ENCODE assay signal across 27 mouse cellular contexts in genomic region chr13:55606899-55607623, GRCm38 (mm10). TPM values are rescaled to one million over a fixed set of nuclear protein-coding genes. Genes with fewer than 3 reads are reported as not detected.
A peak's percentile ranks its signal among the peaks of the same experiment; 100 is the strongest.
DNase-seq lines count a peak whose midpoint lies in the region; ATAC-seq and TF ChIP-seq lines count a peak whose summit lies in the region.
"Had no signal": no experiment of that assay in that cellular context is flagged by ENCODE, and none has a peak within 500 bp of the region (broad histone marks: within the 10 kb centered on the region; RNA-seq: fewer than 3 reads in every experiment).

No protein-coding gene starts in this region.

- H3K27ac ChIP-seq in layer of hippocampus, adult 2 months = peak overlapping the region; percentile 84
- H3K27ac ChIP-seq in intestine, embryonic 16.5 days (ENCODE audit: low read length) = no peak overlapping the region
- H3K27ac ChIP-seq: gastrocnemius, adult 2 months; hindbrain, embryonic 13.5 days; kidney, postnatal 0 days; liver, embryonic 15.5 days; macrophage; midbrain, embryonic 10.5 days; neural tube, embryonic 13.5 days had no signal

- no peaks in the 10 kb centered on the region for H3K27me3 ChIP-seq in intestine, embryonic 16.5 days (replicated peaks; ENCODE audit: control insufficient read depth, insufficient read depth, low read length)
- H3K27me3 ChIP-seq: hindbrain, embryonic 13.5 days; liver, embryonic 15.5 days; neural tube, embryonic 13.5 days; Patski had no signal

- no peak for TF ChIP-seq CTCF in layer of hippocampus, adult 2 months (conservative IDR thresholded peaks at IDR 0.05)

- no peak overlapping the region for H3K9ac ChIP-seq in intestine, embryonic 16.5 days (ENCODE audit: low read depth, low read length)
- H3K9ac ChIP-seq: hindbrain, embryonic 13.5 days; liver, embryonic 15.5 days; neural tube, embryonic 13.5 days had no signal

- intact Hi-C loops in left cerebral cortex, postnatal 4 days (cut with DNase I) = no loop called here
- intact Hi-C loops in left cerebral cortex, postnatal 14 days (cut with DNase I) = no loop called here

- H3K4me1 ChIP-seq in intestine, embryonic 16.5 days (ENCODE audit: control insufficient read depth, insufficient read depth, low read length) = no peaks in the 10 kb centered on the region
- H3K4me1 ChIP-seq: midbrain, embryonic 10.5 days had no signal

- DNase-seq in frontal cortex, postnatal 14 days (ENCODE audit: low spot score in 2 of 2) = no peak
- DNase-seq in left cerebral cortex, postnatal 4 days = peak; percentile 17
- no peak for DNase-seq in left cerebral cortex, postnatal 14 days (ENCODE audit: low spot score in 2 of 2)
- DNase-seq in layer of hippocampus, adult 2 months (ENCODE audit: low spot score in 2 of 2) = peak; percentile 52 to 57
- DNase-seq in cerebellum, postnatal 25 days = no peak
- DNase-seq: adrenal gland, adult 2 months; cerebellum, adult 18-20 months; cerebellum, postnatal 36 days; gastrocnemius, adult 2 months; kidney, adult 2 months; retina, postnatal 1 day; right cerebral cortex, postnatal 25 days; spleen, adult 18-20 months had no signal

- H3K36me3 ChIP-seq in intestine, embryonic 16.5 days (ENCODE audit: control insufficient read depth, insufficient read depth, low read length) = peaks cover 25% of the 10 kb centered on the region

- H3K4me2 ChIP-seq in intestine, embryonic 16.5 days (ENCODE audit: low read depth, low read length) = no peak overlapping the region
- H3K4me2 ChIP-seq: hindbrain, embryonic 13.5 days; liver, embryonic 15.5 days; neural tube, embryonic 13.5 days had no signal

- ATAC-seq in frontal cortex, adult (ENCODE audit: low TSS enrichment) = peak; percentile 75
- no peak for ATAC-seq in intestine, embryonic 16.5 days
- ATAC-seq: CD4-positive, CD25-positive, alpha-beta regulatory T cell, adult 4 months; inflammation-experienced regulatory T-cells, adult 6 months; lung, postnatal 0 days; midbrain, embryonic 16.5 days; Patski had no signal

- no peaks in the 10 kb centered on the region for H3K9me3 ChIP-seq in intestine, embryonic 16.5 days (ENCODE audit: control insufficient read depth, low read length)
- H3K9me3 ChIP-seq: hindbrain, embryonic 13.5 days; liver, embryonic 15.5 days; midbrain, embryonic 10.5 days; neural tube, embryonic 13.5 days had no signal

- H3K4me3 ChIP-seq in layer of hippocampus, adult 2 months = no peak overlapping the region
- H3K4me3 ChIP-seq in intestine, embryonic 16.5 days (ENCODE audit: low read length) = no peak overlapping the region
- H3K4me3 ChIP-seq: gastrocnemius, adult 2 months; hindbrain, embryonic 13.5 days; liver, embryonic 15.5 days; midbrain, embryonic 10.5 days; myocyte; neural tube, embryonic 13.5 days had no signal

- WGBS in intestine, embryonic 16.5 days = 75% methylated on average over 10 of the region's 10 CpGs

RNA-seq across cellular contexts. Expression of gene B4galt7, which starts 7.4 kb away (rescaled TPM):
- 10 to 100 TPM; 32.3 to 32.4 TPM for total RNA-seq in left cerebral cortex, postnatal 4 days (2021)
- total RNA-seq in left cerebral cortex, postnatal 14 days (2021) = 10 to 100 TPM; 22.6 to 23.3 TPM
- 10 to 100 TPM; 22.8 to 24.3 TPM for total RNA-seq in layer of hippocampus, adult 2 months (2021)
- 20.7 and 21.6 TPM in 2 replicates for polyA plus RNA-seq in intestine, embryonic 16.5 days (2015; fragmentation: Nextera tagmentation; extraction: Ambion mirVana)

RNA-seq across cellular contexts. Expression of gene Caml, which starts 15.7 kb away (rescaled TPM):
- 10 to 100 TPM; 60.3 to 62.0 TPM for total RNA-seq in left cerebral cortex, postnatal 4 days (2021)
- 10 to 100 TPM; 41.2 to 49.3 TPM for total RNA-seq in left cerebral cortex, postnatal 14 days (2021)
- 10 to 100 TPM; 38.7 to 50.2 TPM for total RNA-seq in layer of hippocampus, adult 2 months (2021)
- polyA plus RNA-seq in intestine, embryonic 16.5 days (2015; fragmentation: Nextera tagmentation; extraction: Ambion mirVana) = 40.7 and 44.0 TPM in 2 replicates

RNA-seq across cellular contexts. Expression of gene Ddx46, which starts 27.8 kb away (rescaled TPM):
- total RNA-seq in left cerebral cortex, postnatal 4 days (2021) = 10 to 100 TPM; 49.7 to 50.2 TPM
- 10 to 100 TPM; 37.8 to 44.3 TPM for total RNA-seq in left cerebral cortex, postnatal 14 days (2021)
- 10 to 100 TPM; 50.8 to 54.8 TPM for total RNA-seq in layer of hippocampus, adult 2 months (2021)
- polyA plus RNA-seq in intestine, embryonic 16.5 days (2015; fragmentation: Nextera tagmentation; extraction: Ambion mirVana) = 26.7 and 27.2 TPM in 2 replicates

RNA-seq across cellular contexts. Expression of gene Tmed9, which starts 33.5 kb away (rescaled TPM):
- 100 to 1,000 TPM; 109 to 111 TPM for total RNA-seq in left cerebral cortex, postnatal 4 days (2021)
- total RNA-seq in left cerebral cortex, postnatal 14 days (2021) = 100 to 1,000 TPM; 117 to 123 TPM
- total RNA-seq in layer of hippocampus, adult 2 months (2021) = 100 to 1,000 TPM; 133 to 138 TPM
- polyA plus RNA-seq in intestine, embryonic 16.5 days (2015; fragmentation: Nextera tagmentation; extraction: Ambion mirVana) = 121 and 131 TPM in 2 replicates

RNA-seq across cellular contexts. Expression of gene Fam193b, which starts 36.1 kb away (rescaled TPM):
- 10 to 100 TPM; 91.4 to 92.9 TPM for total RNA-seq in left cerebral cortex, postnatal 4 days (2021)
- 10 to 100 TPM; 62.8 to 71.1 TPM for total RNA-seq in left cerebral cortex, postnatal 14 days (2021)
- total RNA-seq in layer of hippocampus, adult 2 months (2021) = 10 to 100 TPM; 95.3 to 97.7 TPM
- 21.2 and 22.5 TPM in 2 replicates for polyA plus RNA-seq in intestine, embryonic 16.5 days (2015; fragmentation: Nextera tagmentation; extraction: Ambion mirVana)

Comparison
In these comparisons a context has a peak if more than half of its experiments do, and no peak if none do; other contexts are left out.
1. DNase-seq: peak in left cerebral cortex, postnatal 4 days (single experiment) and layer of hippocampus, adult 2 months (2 of 2); none in frontal cortex, postnatal 14 days (0 of 2), left cerebral cortex, postnatal 14 days (0 of 2) and cerebellum, postnatal 25 days (0 of 2).